In the genomic region with DNA sequence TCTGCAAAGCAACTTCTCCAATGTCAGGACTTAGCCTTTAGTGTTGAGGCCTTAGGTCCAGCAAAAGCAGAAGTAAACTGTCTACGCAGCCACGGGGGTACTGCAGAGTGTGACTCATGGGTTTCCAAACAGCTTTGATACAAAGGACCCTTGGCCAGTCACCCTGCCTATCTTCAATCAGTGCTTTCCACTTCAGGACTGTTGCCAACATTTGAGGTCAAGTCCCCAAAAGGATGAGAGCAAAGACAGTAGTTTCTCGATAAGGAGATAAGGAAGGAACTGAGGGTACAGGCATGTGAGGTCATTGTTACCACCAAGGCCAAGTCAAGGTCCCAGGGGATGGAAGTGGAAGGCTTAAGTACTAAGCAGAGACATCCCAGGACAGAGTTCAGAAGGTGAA, we compare ENCODE assay signal across 9 mouse cellular contexts. TPM values are rescaled to one million over a fixed set of nuclear protein-coding genes. Genes with fewer than 3 reads are reported as not detected.
DNase-seq lines count a peak whose midpoint lies in the region; ATAC-seq lines count a peak whose summit lies in the region.
"Had no signal": no experiment of that assay in that cellular context is flagged by ENCODE, and none has a peak within 500 bp of the region (broad histone marks: within the 10 kb centered on the region; RNA-seq: fewer than 3 reads in every experiment).

No protein-coding gene starts in this region.

- no peak overlapping the region for H3K4me3 ChIP-seq in heart, embryonic 11.5 days (ENCODE audit: low read depth, low read length)
- no peak overlapping the region for H3K4me3 ChIP-seq in forebrain, embryonic 12.5 days (replicated peaks)
- H3K4me3 ChIP-seq: hindbrain, embryonic 15.5 days; limb, embryonic 12.5 days had no signal

- no peaks in the 10 kb centered on the region for H3K27me3 ChIP-seq in heart, embryonic 11.5 days (ENCODE audit: control insufficient read depth, insufficient read depth, low read length)
- H3K27me3 ChIP-seq in forebrain, embryonic 12.5 days: no peaks in the 10 kb centered on the region
- H3K27me3 ChIP-seq: hindbrain, embryonic 15.5 days; limb, embryonic 12.5 days had no signal

- no peaks in the 10 kb centered on the region for H3K36me3 ChIP-seq in heart, embryonic 11.5 days (ENCODE audit: control insufficient read depth, insufficient read depth, low read length)
- no peaks in the 10 kb centered on the region for H3K36me3 ChIP-seq in forebrain, embryonic 12.5 days (replicated peaks)
- H3K36me3 ChIP-seq: hindbrain, embryonic 15.5 days; limb, embryonic 12.5 days had no signal

- no peak for ATAC-seq in heart, embryonic 11.5 days (replicated peaks; ENCODE audit: insufficient number of reproducible peaks, low FRiP score, low TSS enrichment)
- ATAC-seq in forebrain, embryonic 12.5 days (ENCODE audit: low FRiP score): no peak

- no peak overlapping the region for H3K4me2 ChIP-seq in heart, embryonic 11.5 days
- no peak overlapping the region for H3K4me2 ChIP-seq in forebrain, embryonic 12.5 days
- H3K4me2 ChIP-seq: hindbrain, embryonic 15.5 days; limb, embryonic 12.5 days had no signal

- no peaks in the 10 kb centered on the region for H3K9me3 ChIP-seq in heart, embryonic 11.5 days (replicated peaks; ENCODE audit: control insufficient read depth, low read length)
- no peaks in the 10 kb centered on the region for H3K9me3 ChIP-seq in forebrain, embryonic 12.5 days
- H3K9me3 ChIP-seq: hindbrain, embryonic 15.5 days; limb, embryonic 12.5 days had no signal

- H3K9ac ChIP-seq in heart, embryonic 11.5 days (ENCODE audit: low read depth, low read length): no peak overlapping the region
- no peak overlapping the region for H3K9ac ChIP-seq in forebrain, embryonic 12.5 days
- H3K9ac ChIP-seq: hindbrain, embryonic 15.5 days; limb, embryonic 12.5 days had no signal

- H3K4me1 ChIP-seq in heart, embryonic 11.5 days (ENCODE audit: control insufficient read depth, insufficient read depth, low read length): no peaks in the 10 kb centered on the region
- no peaks in the 10 kb centered on the region for H3K4me1 ChIP-seq in forebrain, embryonic 12.5 days
- H3K4me1 ChIP-seq: hindbrain, embryonic 15.5 days had no signal

- WGBS in heart, embryonic 11.5 days (ENCODE audit: insufficient replicate concordance): 50% methylated on average over 3 of the region's 3 CpGs
- WGBS in forebrain, embryonic 12.5 days: 88% methylated on average over 3 of the region's 3 CpGs

- DNase-seq in heart, adult 11 months: peak; percentile 94
- DNase-seq in 3T3-L1 (ENCODE audit: low read depth, low spot score): peak; percentile 23
- DNase-seq in adrenal gland, postnatal 36 days: peak; percentile 16 to 46
- peak; percentile 57 for DNase-seq in lung, postnatal 25 days (ENCODE audit: low spot score)
- DNase-seq in layer of hippocampus, postnatal 14 days (ENCODE audit: low spot score in 2 of 2): no peak

- no peak overlapping the region for H3K27ac ChIP-seq in heart, embryonic 11.5 days (ENCODE audit: low read depth, low read length)
- H3K27ac ChIP-seq in forebrain, embryonic 12.5 days: no peak overlapping the region
- H3K27ac ChIP-seq: hindbrain, embryonic 15.5 days; limb, embryonic 12.5 days had no signal

RNA-seq across cellular contexts. Expression of gene Xpnpep2, which starts 2.3 kb away (rescaled TPM):
- 0.55 and 0.72 TPM in 2 replicates for polyA plus RNA-seq in heart, embryonic 11.5 days (2014; fragmentation: Nextera tagmentation; extraction: Ambion mirVana)
- 1 to 10 TPM; 1.3 to 1.8 TPM for total RNA-seq in adrenal gland, postnatal 36 days (2021)
- under 1 TPM; 0.43 to 0.83 TPM for total RNA-seq in layer of hippocampus, postnatal 14 days (2021)
- 0.55 and 1.2 TPM in 2 replicates for polyA plus RNA-seq in forebrain, embryonic 12.5 days (2016; fragmentation: Nextera tagmentation; extraction: Ambion mirVana)

RNA-seq across cellular contexts. Expression of gene Sash3, which starts 40.0 kb away (rescaled TPM):
- polyA plus RNA-seq in heart, embryonic 11.5 days (2014; fragmentation: Nextera tagmentation; extraction: Ambion mirVana): 0.76 and 1.0 TPM in 2 replicates
- 1 to 10 TPM; 1.4 to 1.9 TPM for total RNA-seq in adrenal gland, postnatal 36 days (2021)
- total RNA-seq in layer of hippocampus, postnatal 14 days (2021): 1 to 10 TPM; 1.0 to 1.9 TPM
- polyA plus RNA-seq in forebrain, embryonic 12.5 days (2016; fragmentation: Nextera tagmentation; extraction: Ambion mirVana): 0.45 and 0.77 TPM in 2 replicates

Comparison
In these comparisons a context has a peak if more than half of its experiments do, and no peak if none do; other contexts are left out.
1. DNase-seq: peak in heart, adult 11 months (single experiment), 3T3-L1 (single experiment), adrenal gland, postnatal 36 days (2 of 2) and lung, postnatal 25 days (single experiment); none in layer of hippocampus, postnatal 14 days (0 of 2).